Mouse (Mus musculus): ENCODE data around the gene Vmn1r40. TPM values are rescaled to one million over a fixed set of nuclear protein-coding genes. Genes with fewer than 3 reads are reported as not detected.

The Vmn1r40 gene
- not detected in 2 replicates for polyA plus RNA-seq (2011; ENCODE audit: insufficient read depth, insufficient read length, low replicate concordance, missing spikeins)

- WGBS, result 69% methylated on average over 4 of the region's 4 CpGs
- H3K4me1 ChIP-seq (ENCODE audit: control insufficient read depth, insufficient read depth, low read length), result no peaks in the 10 kb centered on the region
- no peak for TF ChIP-seq CTCF (IDR thresholded peaks at IDR 0.05; ENCODE audit: control insufficient read depth, insufficient read depth, low read length)
- TF ChIP-seq POLR2A (IDR thresholded peaks at IDR 0.05; ENCODE audit: borderline replicate concordance, control insufficient read depth, low read depth, low read length), result no peak
- no peak within 1 kb of the TSS for H3K4me3 ChIP-seq (replicated peaks; ENCODE audit: control insufficient read depth, low read depth, low read length)
- H3K27ac ChIP-seq (ENCODE audit: control insufficient read depth, insufficient read depth, low read depth, low read length, poor library complexity), result no peak within 1 kb of the TSS
Measured at GRCm38 (mm10) chr6:89707240-89707639, at the start of gene Vmn1r40. Gene Vmn1r40 (plus strand): TSS chr6:89707540.

GRCm38 (mm10) chr6:89658342-89658741, 49.0 kb upstream of the Vmn1r40 start:
- WGBS, result 70% methylated on average over 3 of the region's 3 CpGs
- Histone ChIP-seq H3K4me1 (ENCODE audit: control insufficient read depth, insufficient read depth, low read length) (no peaks in the 10 kb centered on the region; the same call in 1 of the 2 replicates), H3K4me3 (replicated peaks; ENCODE audit: control insufficient read depth, low read depth, low read length) (no peak overlapping the region), H3K27ac (ENCODE audit: control insufficient read depth, insufficient read depth, low read depth, low read length, poor library complexity) (no peak overlapping the region)
- TF ChIP-seq CTCF (IDR thresholded peaks at IDR 0.05; ENCODE audit: control insufficient read depth, insufficient read depth, low read length) (no peak), POLR2A (IDR thresholded peaks at IDR 0.05; ENCODE audit: borderline replicate concordance, control insufficient read depth, low read depth, low read length) (no peak)

- no peak overlapping the region for H3K27ac ChIP-seq (ENCODE audit: control insufficient read depth, insufficient read depth, low read depth, low read length, poor library complexity)
- WGBS, result 86% methylated on average over 6 of the region's 6 CpGs
- TF ChIP-seq POLR2A (IDR thresholded peaks at IDR 0.05; ENCODE audit: borderline replicate concordance, control insufficient read depth, low read depth, low read length) (no peak), CTCF (IDR thresholded peaks at IDR 0.05; ENCODE audit: control insufficient read depth, insufficient read depth, low read length) (no peak)
- H3K4me1 ChIP-seq (ENCODE audit: control insufficient read depth, insufficient read depth, low read length), result no peaks in the 10 kb centered on the region; the same call in 1 of the 2 replicates
- no peak overlapping the region for H3K4me3 ChIP-seq (replicated peaks; ENCODE audit: control insufficient read depth, low read depth, low read length)
Measured at GRCm38 (mm10) chr6:89658931-89659330, 48.4 kb upstream of the Vmn1r40 start.

- Histone ChIP-seq H3K27ac (ENCODE audit: control insufficient read depth, insufficient read depth, low read depth, low read length, poor library complexity) (no peak overlapping the region), H3K4me3 (replicated peaks; ENCODE audit: control insufficient read depth, low read depth, low read length) (no peak overlapping the region), H3K4me1 (ENCODE audit: control insufficient read depth, insufficient read depth, low read length) (no peaks in the 10 kb centered on the region; the same call in 1 of the 2 replicates)
- 38% methylated on average over 7 of the region's 7 CpGs for WGBS
- no peak for TF ChIP-seq POLR2A (IDR thresholded peaks at IDR 0.05; ENCODE audit: borderline replicate concordance, control insufficient read depth, low read depth, low read length)
- TF ChIP-seq CTCF (IDR thresholded peaks at IDR 0.05; ENCODE audit: control insufficient read depth, insufficient read depth, low read length), result peak; percentile 74
Measured at GRCm38 (mm10) chr6:89659692-89660423, 47.5 kb upstream of the Vmn1r40 start.

- H3K4me3 ChIP-seq (replicated peaks; ENCODE audit: control insufficient read depth, low read depth, low read length), result no peak overlapping the region
- WGBS, result 58% methylated on average over 1 of the region's 1 CpGs
- no peaks in the 10 kb centered on the region; the same call in 1 of the 2 replicates for H3K4me1 ChIP-seq (ENCODE audit: control insufficient read depth, insufficient read depth, low read length)
- no peak overlapping the region for H3K27ac ChIP-seq (ENCODE audit: control insufficient read depth, insufficient read depth, low read depth, low read length, poor library complexity)
- no peak for TF ChIP-seq POLR2A (IDR thresholded peaks at IDR 0.05; ENCODE audit: borderline replicate concordance, control insufficient read depth, low read depth, low read length)
- TF ChIP-seq CTCF (IDR thresholded peaks at IDR 0.05; ENCODE audit: control insufficient read depth, insufficient read depth, low read length), result no peak
Measured at GRCm38 (mm10) chr6:89660490-89660889, 46.9 kb upstream of the Vmn1r40 start.

- Histone ChIP-seq H3K4me3 (replicated peaks; ENCODE audit: control insufficient read depth, low read depth, low read length) (no peak overlapping the region), H3K4me1 (ENCODE audit: control insufficient read depth, insufficient read depth, low read length) (no peaks in the 10 kb centered on the region; the same call in 1 of the 2 replicates), H3K27ac (ENCODE audit: control insufficient read depth, insufficient read depth, low read depth, low read length, poor library complexity) (no peak overlapping the region)
- TF ChIP-seq CTCF (IDR thresholded peaks at IDR 0.05; ENCODE audit: control insufficient read depth, insufficient read depth, low read length), result no peak
- no peak for TF ChIP-seq POLR2A (IDR thresholded peaks at IDR 0.05; ENCODE audit: borderline replicate concordance, control insufficient read depth, low read depth, low read length)
- 75% methylated on average over 3 of the region's 3 CpGs for WGBS
Measured at GRCm38 (mm10) chr6:89662521-89662920, 44.8 kb upstream of the Vmn1r40 start.

- Histone ChIP-seq H3K4me3 (replicated peaks; ENCODE audit: control insufficient read depth, low read depth, low read length) (no peak overlapping the region), H3K4me1 (ENCODE audit: control insufficient read depth, insufficient read depth, low read length) (no peaks in the 10 kb centered on the region), H3K27ac (ENCODE audit: control insufficient read depth, insufficient read depth, low read depth, low read length, poor library complexity) (no peak overlapping the region)
- no peak for TF ChIP-seq POLR2A (IDR thresholded peaks at IDR 0.05; ENCODE audit: borderline replicate concordance, control insufficient read depth, low read depth, low read length)
- TF ChIP-seq CTCF (IDR thresholded peaks at IDR 0.05; ENCODE audit: control insufficient read depth, insufficient read depth, low read length), result no peak
- 69% methylated on average over 8 of the region's 8 CpGs for WGBS
Measured at GRCm38 (mm10) chr6:89665155-89665554, 42.2 kb upstream of the Vmn1r40 start.

- H3K27ac ChIP-seq (ENCODE audit: control insufficient read depth, insufficient read depth, low read depth, low read length, poor library complexity), result no peak overlapping the region
- TF ChIP-seq POLR2A (IDR thresholded peaks at IDR 0.05; ENCODE audit: borderline replicate concordance, control insufficient read depth, low read depth, low read length) (no peak), CTCF (IDR thresholded peaks at IDR 0.05; ENCODE audit: control insufficient read depth, insufficient read depth, low read length) (no peak)
- H3K4me1 ChIP-seq (ENCODE audit: control insufficient read depth, insufficient read depth, low read length), result no peaks in the 10 kb centered on the region
- no peak overlapping the region for H3K4me3 ChIP-seq (replicated peaks; ENCODE audit: control insufficient read depth, low read depth, low read length)
- 65% methylated on average over 7 of the region's 7 CpGs for WGBS
Measured at GRCm38 (mm10) chr6:89665667-89666066, 41.7 kb upstream of the Vmn1r40 start.
